Mouse (Mus musculus) limb, embryonic 13.5 days (tissue): ENCODE measurements around the gene Ccdc103. TPM values are rescaled to one million over a fixed set of nuclear protein-coding genes. Genes with fewer than 3 reads are reported as not detected.

ENCODE experiments used
- ATAC-seq: fragments of 200-750 bp; cut with Nextera tagmentation; 2 replicates; pipeline ENCODE4 v1.8.0; 2017; ENCODE audit warnings: low read depth, moderate number of reproducible peaks, moderate TSS enrichment; ENCODE audit not compliant: low FRiP score
- H3K27ac ChIP-seq: fragments of 300-500 bp; sonication (generic); 2 replicates; pipeline ENCODE4 v1.5.1; 2015; ENCODE audit warnings: inconsistent platforms, mild to moderate bottlenecking, moderate library complexity
- H3K27me3 ChIP-seq: fragments of 300-500 bp; sonication (generic); 2 replicates; pipeline ENCODE4 v1.6.1; 2015; ENCODE audit warnings: mild to moderate bottlenecking, inconsistent platforms
- H3K36me3 ChIP-seq: fragments of 300-500 bp; sonication (generic); 2 replicates; pipeline ENCODE4 v1.6.1; 2015; ENCODE audit warnings: inconsistent platforms, mild to moderate bottlenecking, moderate library complexity
- H3K4me1 ChIP-seq: fragments of 300-500 bp; sonication (generic); 2 replicates; pipeline ENCODE4 v1.6.1; 2015; ENCODE audit warnings: inconsistent platforms
- H3K4me2 ChIP-seq: fragments of 300-500 bp; sonication (generic); replicated peaks from 2 replicates; pipeline ENCODE4 v1.6.1; 2015; ENCODE audit warnings: inconsistent platforms, mild to moderate bottlenecking, moderate library complexity
- H3K4me3 ChIP-seq: fragments of 300-500 bp; sonication (generic); 2 replicates; pipeline ENCODE4 v1.5.1; 2015; ENCODE audit warnings: moderate library complexity, mild to moderate bottlenecking, inconsistent platforms
- H3K9ac ChIP-seq: fragments of 300-500 bp; sonication (generic); 2 replicates; pipeline ENCODE4 v1.6.1; 2015; ENCODE audit warnings: mild to moderate bottlenecking, inconsistent platforms
- H3K9me3 ChIP-seq: fragments of 300-500 bp; sonication (generic); 2 replicates; pipeline ENCODE4 v1.6.1; 2016; ENCODE audit warnings: inconsistent platforms
- WGBS: fragments of 180-500 bp; shearing (Covaris S2); methylation state at CpG from one replicate; pipeline ENCODE4 v1.1.7; 2015; 5-methylcytosine and 5-hydroxymethylcytosine counted together
- polyA plus RNA-seq: library from polyadenylated mRNA; unstranded; fragments of >200 nt; fragmentation: Nextera tagmentation; extraction: Ambion mirVana; gene quantifications from 2 replicates; pipeline ENCODE4 v1.2.1, GENCODE M21; 2015

Ccdc103 gene
- polyA plus RNA-seq, 1 experiment from 2014 or later, result 1.0 TPM

DNA sequence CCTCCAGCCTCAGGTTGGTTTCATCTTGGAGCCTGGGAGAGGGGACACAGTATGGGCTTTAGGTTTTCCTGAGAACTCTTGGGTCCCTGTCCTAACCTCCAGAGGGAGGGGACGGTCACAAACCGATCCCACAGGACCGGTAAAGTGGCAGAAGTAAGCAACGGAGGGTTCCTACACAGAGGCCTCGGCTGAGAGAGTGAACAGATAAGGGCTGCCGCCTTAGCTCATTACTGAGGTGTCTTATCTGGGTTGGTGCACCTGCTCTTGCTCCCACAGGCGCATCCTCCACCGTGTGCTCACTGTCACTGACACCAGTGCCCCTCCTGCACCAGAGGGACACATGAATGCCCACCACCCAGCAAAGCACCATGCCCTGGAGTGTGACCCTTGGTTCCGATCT is 14.8 kb downstream of the Ccdc103 start:
- H3K4me2 ChIP-seq, result no peak overlapping the region
- H3K9ac ChIP-seq, result no peak overlapping the region
- no peaks in the 10 kb centered on the region for H3K9me3 ChIP-seq
- H3K27ac ChIP-seq, result no peak overlapping the region
- H3K27me3 ChIP-seq, result peaks cover 54% of the 10 kb centered on the region
- ATAC-seq, result no peak
- WGBS, result 77% methylated on average over 9 of the region's 9 CpGs
- no peaks in the 10 kb centered on the region for H3K36me3 ChIP-seq
- H3K4me3 ChIP-seq, result no peak overlapping the region
- H3K4me1 ChIP-seq, result peaks cover 7% of the 10 kb centered on the region; the same call in 1 of the 2 replicates

DNA sequence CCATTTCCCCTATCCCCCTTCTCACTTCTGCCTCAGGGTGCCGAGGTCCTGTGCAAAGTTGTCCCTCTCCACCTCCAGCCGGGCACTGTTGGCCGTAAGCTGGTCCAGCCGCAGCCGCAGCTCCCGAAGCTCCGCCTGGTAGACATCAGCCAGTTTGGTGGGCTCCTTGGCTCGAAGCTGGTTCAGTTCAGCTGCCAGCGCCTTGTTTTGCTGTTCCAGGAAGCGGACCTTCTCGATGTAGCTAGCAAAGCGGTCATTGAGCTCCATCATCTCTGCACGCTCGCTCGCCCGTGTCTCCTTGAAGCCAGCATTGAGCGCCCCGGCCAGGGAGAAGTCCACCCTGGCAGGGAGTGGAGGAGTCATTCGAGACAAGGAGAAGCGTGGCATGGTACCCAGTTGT is 15.6 kb downstream of the Ccdc103 start:
- H3K4me2 ChIP-seq, result no peak overlapping the region
- H3K4me1 ChIP-seq, result peaks cover 7% of the 10 kb centered on the region; the same call in 1 of the 2 replicates
- ATAC-seq, result no peak
- H3K4me3 ChIP-seq, result no peak overlapping the region
- no peak overlapping the region for H3K9ac ChIP-seq
- no peak overlapping the region for H3K27ac ChIP-seq
- H3K9me3 ChIP-seq, result no peaks in the 10 kb centered on the region
- no peaks in the 10 kb centered on the region for H3K36me3 ChIP-seq
- H3K27me3 ChIP-seq, result peaks cover 50% of the 10 kb centered on the region
- WGBS, result 76% methylated on average over 20 of the region's 20 CpGs

DNA sequence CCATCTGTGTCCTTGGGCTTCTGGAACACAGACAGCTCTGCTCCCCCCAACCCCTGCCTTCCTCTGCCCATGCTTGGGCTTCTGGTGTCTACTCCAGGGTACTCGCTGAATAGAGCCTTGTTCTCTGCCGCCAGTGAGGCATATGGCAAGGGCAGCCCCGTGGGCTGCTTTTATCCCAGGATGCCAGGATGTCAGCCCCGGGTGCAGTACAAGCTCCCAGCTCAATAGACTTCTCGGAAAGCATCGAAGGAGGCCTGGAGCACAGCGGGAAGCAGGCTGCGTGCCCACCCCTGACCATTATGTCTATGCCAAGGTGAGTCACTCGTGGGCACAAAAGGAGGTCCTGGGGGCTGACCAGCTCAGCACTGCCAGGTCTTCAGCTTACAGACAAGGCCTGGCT is 17.4 kb downstream of the Ccdc103 start:
- Histone ChIP-seq H3K27me3 (peaks cover 43% of the 10 kb centered on the region), H3K4me3 (no peak overlapping the region), H3K9me3 (no peaks in the 10 kb centered on the region), H3K36me3 (no peaks in the 10 kb centered on the region), H3K27ac (no peak overlapping the region), H3K9ac (0 out of 2 replicates have a peak overlapping the region, but pooled peaks have one; percentile 39), H3K4me1 (peaks cover 5% of the 10 kb centered on the region; the same call in 1 of the 2 replicates), H3K4me2 (no peak overlapping the region)
- no peak for ATAC-seq
- WGBS, result 76% methylated on average over 9 of the region's 9 CpGs

DNA sequence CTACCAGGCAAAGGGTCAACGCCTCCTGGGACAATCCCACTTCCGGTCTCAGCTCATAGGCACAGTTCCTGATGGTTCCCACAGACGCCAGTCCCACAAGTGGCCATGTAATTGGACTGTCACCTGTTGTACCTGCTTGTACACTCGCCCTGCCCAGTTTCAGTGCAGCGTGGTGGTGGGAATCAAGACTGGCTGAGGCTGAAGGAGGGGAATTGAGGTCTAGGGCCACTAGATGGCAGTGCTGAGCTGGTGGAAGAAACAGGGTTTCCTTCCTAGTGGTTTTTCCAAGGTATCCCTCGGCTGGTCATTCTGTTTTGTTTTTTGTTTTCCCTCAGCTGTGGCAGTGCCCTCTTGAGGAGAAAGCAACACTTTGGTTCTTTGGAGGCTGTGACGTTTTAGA is 19.8 kb downstream of the Ccdc103 start, which contains the start of gene Gfap:
Gene Gfap (minus strand): TSS at position 150 of the 400 bp plus-strand sequence.
- Histone ChIP-seq H3K27me3 (peaks cover 19% of the 10 kb centered on the region), H3K36me3 (peaks cover 10% of the 10 kb centered on the region), H3K4me1 (no peaks in the 10 kb centered on the region), H3K4me3 (no peak within 1 kb of the TSS), H3K27ac (no peak within 1 kb of the TSS), H3K9ac (peak within 1 kb of the TSS; percentile 35; the same call in 1 of the 2 replicates), H3K4me2 (no peak within 1 kb of the TSS), H3K9me3 (no peaks in the 10 kb centered on the region)
- peak; percentile 52 for ATAC-seq
- WGBS, result 12% methylated on average over 7 of the region's 7 CpGs

DNA sequence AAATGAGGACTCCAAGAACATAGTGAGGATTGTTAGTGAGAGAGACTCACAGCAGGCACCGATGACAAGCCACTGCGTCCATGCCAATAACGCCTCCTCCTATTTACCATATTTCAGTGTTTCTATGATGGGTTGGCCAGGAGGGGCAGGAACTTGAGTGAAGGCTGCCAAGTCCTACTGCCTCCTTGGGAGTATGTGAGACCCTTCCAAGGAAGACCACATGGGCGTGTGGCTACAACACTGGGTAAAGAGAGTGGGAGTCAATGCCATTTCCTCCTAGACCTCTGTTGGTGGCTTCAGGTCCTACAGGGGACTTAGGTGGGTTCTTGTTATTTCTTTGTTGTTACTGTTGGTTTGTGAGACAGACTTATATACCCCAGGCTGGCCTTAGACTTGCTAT is 20.2 kb downstream of the Ccdc103 start:
- H3K9ac ChIP-seq, result no peak overlapping the region
- H3K36me3 ChIP-seq, result peaks cover 14% of the 10 kb centered on the region
- no peak overlapping the region for H3K4me2 ChIP-seq
- H3K4me1 ChIP-seq, result no peaks in the 10 kb centered on the region
- 0 out of 2 replicates have a peak, but pooled peaks have one; percentile 27 for ATAC-seq
- H3K27ac ChIP-seq, result no peak overlapping the region
- peaks cover 15% of the 10 kb centered on the region for H3K27me3 ChIP-seq
- H3K9me3 ChIP-seq, result no peaks in the 10 kb centered on the region
- no peak overlapping the region for H3K4me3 ChIP-seq
- WGBS, result 74% methylated on average over 4 of the region's 4 CpGs

DNA sequence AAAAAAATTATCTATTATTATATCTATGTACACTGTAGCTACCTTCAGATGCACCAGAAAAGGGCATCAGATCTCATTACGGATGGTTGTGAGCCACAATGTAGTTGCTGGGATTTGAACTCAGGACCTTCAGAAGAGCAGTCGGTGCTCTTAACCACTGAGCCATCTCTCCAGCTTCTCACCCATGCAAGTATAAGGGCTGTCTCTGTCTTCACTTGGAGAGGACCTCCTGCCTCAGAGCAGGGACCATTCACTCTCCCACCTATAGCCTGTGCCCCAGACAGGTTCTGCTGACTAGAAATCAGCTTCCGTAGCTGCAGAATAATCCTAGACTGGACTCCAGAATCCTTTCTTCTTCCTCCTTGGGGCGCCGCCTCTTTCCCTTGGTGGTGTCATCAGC is 21.1 kb downstream of the Ccdc103 start:
- H3K36me3 ChIP-seq, result peaks cover 23% of the 10 kb centered on the region
- ATAC-seq, result no peak
- no peak overlapping the region for H3K4me2 ChIP-seq
- no peaks in the 10 kb centered on the region for H3K4me1 ChIP-seq
- no peak overlapping the region for H3K27ac ChIP-seq
- H3K9ac ChIP-seq, result no peak overlapping the region
- 80% methylated on average over 5 of the region's 5 CpGs for WGBS
- H3K4me3 ChIP-seq, result no peak overlapping the region
- 0 out of 2 replicates have a peak, but pooled peaks cover 6% of the 10 kb centered on the region for H3K27me3 ChIP-seq
- H3K9me3 ChIP-seq, result no peaks in the 10 kb centered on the region

DNA sequence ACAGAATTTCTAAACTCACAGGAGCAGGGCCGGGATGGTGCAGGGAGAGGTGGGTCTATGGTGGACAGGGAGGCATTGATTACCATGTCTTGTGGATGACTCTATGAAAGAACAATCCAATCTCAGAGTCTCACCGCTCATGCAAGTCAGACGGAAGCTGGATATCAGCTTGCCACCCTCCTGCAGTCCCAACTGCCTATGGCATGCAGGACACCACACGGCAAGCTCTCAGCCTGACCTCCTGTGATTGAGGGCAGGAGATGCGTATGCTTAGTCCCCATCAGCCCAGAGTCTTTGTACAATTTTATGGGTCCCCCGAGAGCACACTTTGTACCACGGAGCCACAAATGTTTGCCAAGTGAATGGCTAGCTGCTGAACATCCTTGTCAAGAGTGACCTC is 22.6 kb downstream of the Ccdc103 start:
- WGBS, result 77% methylated on average over 7 of the region's 7 CpGs
- no peak for ATAC-seq
- Histone ChIP-seq H3K27me3 (0 out of 2 replicates have a peak, but pooled peaks cover 4% of the 10 kb centered on the region), H3K9ac (no peak overlapping the region), H3K36me3 (peaks cover 39% of the 10 kb centered on the region), H3K4me3 (no peak overlapping the region), H3K27ac (no peak overlapping the region), H3K4me2 (no peak overlapping the region), H3K4me1 (no peaks in the 10 kb centered on the region), H3K9me3 (no peaks in the 10 kb centered on the region)

DNA sequence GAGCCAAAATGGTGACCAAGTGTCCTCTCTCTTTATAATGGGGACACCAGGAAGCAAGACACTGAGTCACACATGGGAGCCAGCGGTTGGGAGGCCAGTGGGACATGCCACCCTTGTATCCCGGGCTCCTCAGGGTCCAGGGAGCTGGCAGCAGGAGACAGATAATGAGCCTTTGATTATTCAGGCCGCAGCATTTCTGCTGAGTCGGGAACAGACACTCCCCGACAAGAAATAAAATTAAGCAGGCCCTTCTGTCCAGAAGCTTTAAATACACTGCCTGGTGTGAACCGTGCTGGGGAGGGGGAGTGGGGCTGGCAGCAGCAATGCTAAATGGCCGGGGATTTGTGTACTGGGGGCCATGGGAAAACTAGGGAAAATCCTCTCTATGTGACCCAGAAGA is 30.4 kb downstream of the Ccdc103 start:
- Histone ChIP-seq H3K27me3 (no peaks in the 10 kb centered on the region), H3K9ac (no peak overlapping the region), H3K4me2 (no peak overlapping the region), H3K4me1 (no peaks in the 10 kb centered on the region), H3K9me3 (no peaks in the 10 kb centered on the region), H3K27ac (no peak overlapping the region), H3K4me3 (no peak overlapping the region), H3K36me3 (peaks cover 97% of the 10 kb centered on the region)
- 75% methylated on average over 7 of the region's 7 CpGs for WGBS
- ATAC-seq, result no peak

DNA sequence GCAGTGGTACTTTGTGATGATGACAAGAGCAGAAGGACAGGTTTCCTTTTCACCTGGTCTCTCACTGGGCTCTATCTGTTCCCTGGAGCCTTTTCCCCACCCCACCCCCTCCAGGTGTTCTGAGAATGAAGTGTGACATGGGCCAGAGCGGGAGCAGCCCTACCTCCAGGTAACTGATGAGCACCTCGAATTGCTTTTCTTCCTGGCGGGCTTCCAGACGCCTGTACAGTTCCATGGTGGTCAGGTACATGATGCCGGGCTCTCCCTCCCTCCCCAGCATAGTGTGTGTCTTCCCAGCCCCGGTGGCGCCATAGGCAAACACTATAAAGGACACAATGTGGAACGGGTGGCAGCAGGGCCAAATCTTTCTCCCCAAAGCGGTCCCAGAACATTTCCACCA is 34.4 kb downstream of the Ccdc103 start:
- ATAC-seq, result no peak
- no peak overlapping the region for H3K4me2 ChIP-seq

DNA sequence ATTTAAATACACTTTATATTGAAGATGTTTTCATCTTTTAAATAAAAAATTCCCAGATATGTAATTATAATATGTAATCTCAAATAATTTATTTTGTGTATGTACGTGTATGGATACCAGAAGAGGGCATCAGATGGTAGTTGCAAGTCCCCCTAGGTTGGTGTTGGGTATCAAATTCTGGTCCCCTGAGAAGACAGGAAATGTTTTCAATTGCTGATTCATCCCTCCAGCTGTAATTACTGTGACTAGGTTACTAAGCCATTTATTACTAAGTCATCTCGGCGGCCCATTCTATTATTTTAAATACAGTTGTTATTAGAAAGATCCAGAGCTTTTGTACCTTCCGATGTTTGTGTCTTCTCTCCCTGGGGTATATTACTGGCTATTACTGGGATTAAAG is 37.1 kb downstream of the Ccdc103 start:
- ATAC-seq, result no peak
- peaks cover 22% of the 10 kb centered on the region for H3K4me1 ChIP-seq
- no peak overlapping the region for H3K9ac ChIP-seq
- no peak overlapping the region for H3K27ac ChIP-seq
- WGBS, result 86% methylated on average over 4 of the region's 4 CpGs
- no peak overlapping the region for H3K4me3 ChIP-seq
- H3K36me3 ChIP-seq, result peaks cover 42% of the 10 kb centered on the region
- no peaks in the 10 kb centered on the region for H3K27me3 ChIP-seq
- no peak overlapping the region for H3K4me2 ChIP-seq
- no peaks in the 10 kb centered on the region for H3K9me3 ChIP-seq

More for the DNA sequence above, 34.4 kb downstream of the Ccdc103 start:
- no peak overlapping the region for H3K9ac ChIP-seq
- 87% methylated on average over 9 of the region's 9 CpGs for WGBS
- peaks cover 60% of the 10 kb centered on the region for H3K36me3 ChIP-seq
- H3K4me3 ChIP-seq, result no peak overlapping the region
- H3K27ac ChIP-seq, result no peak overlapping the region
- no peaks in the 10 kb centered on the region for H3K4me1 ChIP-seq
- no peaks in the 10 kb centered on the region for H3K27me3 ChIP-seq
- H3K9me3 ChIP-seq, result no peaks in the 10 kb centered on the region

DNA sequence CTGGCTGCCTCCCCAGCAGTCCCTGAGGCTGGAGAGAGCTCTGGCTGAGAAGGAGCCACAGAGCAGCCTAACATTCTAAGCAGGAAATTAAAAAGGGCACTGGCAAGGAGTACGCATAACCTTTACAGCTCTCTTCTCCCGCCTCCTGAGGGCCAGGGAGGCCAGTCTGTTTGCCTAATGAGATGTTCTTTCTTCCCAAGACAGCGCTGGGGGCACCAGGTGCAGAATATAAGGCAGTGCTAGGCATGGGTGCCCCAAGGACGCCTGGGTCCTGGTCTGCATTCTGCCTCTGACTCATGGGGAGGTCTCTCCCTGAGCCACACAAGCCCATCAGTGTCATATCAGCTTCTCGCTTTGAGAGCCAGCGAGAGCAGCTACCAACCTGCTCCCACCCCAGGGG is 40.5 kb downstream of the Ccdc103 start:
- Histone ChIP-seq H3K27ac (no peak overlapping the region), H3K4me2 (0 out of 2 replicates have a peak overlapping the region, but pooled peaks have one; percentile 12), H3K36me3 (peaks cover 8% of the 10 kb centered on the region; the same call in 1 of the 2 replicates), H3K9me3 (no peaks in the 10 kb centered on the region), H3K27me3 (no peaks in the 10 kb centered on the region), H3K4me3 (no peak overlapping the region), H3K9ac (0 out of 2 replicates have a peak overlapping the region, but pooled peaks have one; percentile 13), H3K4me1 (peaks cover 33% of the 10 kb centered on the region)
- no peak for ATAC-seq
- 61% methylated on average over 6 of the region's 6 CpGs for WGBS

DNA sequence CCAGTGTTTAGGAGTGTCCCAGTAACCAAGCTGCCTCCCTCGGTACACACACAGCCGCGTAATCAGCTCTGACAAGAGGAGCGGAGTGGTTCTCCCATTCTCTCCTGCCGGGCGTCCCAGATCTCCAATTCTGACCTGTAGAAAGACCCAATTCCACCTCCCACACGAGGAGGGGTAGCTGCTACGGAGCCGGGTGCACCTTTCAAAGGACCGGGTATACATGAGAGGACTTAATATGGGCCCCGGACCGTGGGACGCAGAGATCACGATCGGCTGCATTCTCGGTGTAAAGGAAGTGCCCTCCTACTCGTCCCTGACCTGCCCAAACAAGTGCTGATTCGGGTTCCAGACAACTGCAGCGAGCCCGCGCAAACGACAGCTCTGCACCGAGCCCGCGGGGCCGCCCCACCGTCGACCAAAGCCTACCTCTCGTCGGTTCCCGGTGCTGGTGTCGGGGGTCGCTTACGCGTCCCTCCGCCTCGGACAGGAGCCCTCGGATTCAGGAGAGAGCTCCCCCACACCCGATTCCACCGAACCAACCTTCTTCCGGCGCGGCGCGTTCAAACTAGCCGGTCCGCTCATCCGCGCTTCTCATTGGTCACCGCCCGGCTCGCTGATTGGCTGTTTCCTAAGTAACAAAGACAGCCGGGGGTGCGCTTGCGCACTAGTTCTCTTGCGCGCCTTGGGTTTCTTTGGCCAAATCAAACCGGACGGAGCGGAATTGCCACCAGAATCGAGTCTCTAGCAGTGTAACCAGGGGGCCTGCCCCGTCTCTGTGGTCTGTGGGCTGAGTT is 43.8 kb downstream of the Ccdc103 start, which contains the start of gene Kif18b:
Gene Kif18b (minus strand): TSS at position 568 of the 794 bp plus-strand sequence.
- peak; percentile 95 for ATAC-seq
- Histone ChIP-seq H3K9ac (peak within 1 kb of the TSS; percentile 75), H3K4me2 (peak within 1 kb of the TSS; percentile 78), H3K27ac (peak within 1 kb of the TSS; percentile 88), H3K4me1 (peaks cover 33% of the 10 kb centered on the region), H3K9me3 (no peaks in the 10 kb centered on the region), H3K27me3 (no peaks in the 10 kb centered on the region), H3K36me3 (peaks cover 7% of the 10 kb centered on the region; the same call in 1 of the 2 replicates), H3K4me3 (peak within 1 kb of the TSS; percentile 73)
- WGBS, result under 1% methylated on average over 62 of the region's 62 CpGs
